Mouse (Mus musculus): Measurements from ENCODE around the gene Akr1c12.

DNA sequence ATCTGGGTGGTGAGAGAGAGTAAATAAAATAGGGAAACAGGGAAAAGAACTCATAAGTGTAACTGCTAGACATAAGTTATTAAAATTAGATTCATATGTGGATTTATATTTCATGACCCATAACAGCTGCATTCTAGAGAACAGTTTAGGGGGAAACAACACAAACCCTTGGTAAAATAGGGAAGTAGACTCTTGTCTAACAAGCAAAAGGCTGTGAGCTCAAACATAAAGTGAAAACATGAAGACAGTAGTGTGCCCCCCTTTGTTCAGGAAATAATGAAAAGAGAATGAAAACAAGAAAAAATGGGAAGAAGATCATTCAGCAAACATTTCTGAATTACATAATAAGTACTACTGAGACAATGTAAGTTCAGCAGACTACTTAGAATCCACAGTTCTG, 8.4 kb downstream of the Akr1c12 start:
- TF ChIP-seq POLR2A (IDR thresholded peaks at IDR 0.05; ENCODE audit: low read depth, low read length) (no peak), CTCF (IDR thresholded peaks at IDR 0.05; ENCODE audit: extremely low read depth, insufficient read depth, insufficient read length, insufficient replicate concordance) (no peak)
